Mouse (Mus musculus): Measurements from ENCODE around the gene Lrrc30. TPM values are rescaled to one million over a fixed set of nuclear protein-coding genes. Genes with fewer than 3 reads are reported as not detected.

Lrrc30 gene
- polyA plus RNA-seq, 1 experiment from 2014 or later: not detected

- 64% methylated on average over 3 of the region's 3 CpGs for WGBS (ENCODE audit: insufficient replicate concordance)
- no peak overlapping the region for H3K4me2 ChIP-seq
- H3K4me3 ChIP-seq (replicated peaks): no peak overlapping the region
- no peaks in the 10 kb centered on the region for H3K9me3 ChIP-seq (replicated peaks)
- no peak overlapping the region for H3K27ac ChIP-seq (replicated peaks)
- no peak for ATAC-seq (ENCODE audit: insufficient read depth)
- H3K9ac ChIP-seq: no peak overlapping the region
- H3K36me3 ChIP-seq (replicated peaks): no peaks in the 10 kb centered on the region
- H3K27me3 ChIP-seq: no peaks in the 10 kb centered on the region
- H3K4me1 ChIP-seq (replicated peaks): no peaks in the 10 kb centered on the region
Observed at GRCm38 (mm10) chr17:67629746-67630145, 2.8 kb downstream of the Lrrc30 start.

- 57% methylated on average over 13 of the region's 13 CpGs for WGBS (ENCODE audit: insufficient replicate concordance)
- Histone ChIP-seq H3K36me3 (replicated peaks) (no peaks in the 10 kb centered on the region), H3K4me3 (replicated peaks) (no peak overlapping the region), H3K4me1 (replicated peaks) (no peaks in the 10 kb centered on the region), H3K27me3 (no peaks in the 10 kb centered on the region), H3K27ac (replicated peaks) (no peak overlapping the region), H3K4me2 (no peak overlapping the region), H3K9me3 (replicated peaks) (no peaks in the 10 kb centered on the region), H3K9ac (no peak overlapping the region)
- no peak for ATAC-seq (ENCODE audit: insufficient read depth)
Observed at GRCm38 (mm10) chr17:67629211-67629657, 3.3 kb downstream of the Lrrc30 start.

GRCm38 (mm10) chr17:67628475-67628874, 4.0 kb downstream of the Lrrc30 start:
- WGBS (ENCODE audit: insufficient replicate concordance): 75% methylated on average over 15 of the region's 15 CpGs
- no peaks in the 10 kb centered on the region for H3K27me3 ChIP-seq

GRCm38 (mm10) chr17:67625431-67625830, 7.1 kb downstream of the Lrrc30 start:
- H3K4me3 ChIP-seq (replicated peaks): no peak overlapping the region
- H3K9me3 ChIP-seq (replicated peaks): no peaks in the 10 kb centered on the region
- no peak for ATAC-seq (ENCODE audit: insufficient read depth)
- H3K36me3 ChIP-seq (replicated peaks): no peaks in the 10 kb centered on the region
- no peak overlapping the region for H3K27ac ChIP-seq (replicated peaks)
- no peak overlapping the region for H3K4me2 ChIP-seq
- H3K9ac ChIP-seq: no peak overlapping the region
- H3K4me1 ChIP-seq (replicated peaks): no peaks in the 10 kb centered on the region
- H3K27me3 ChIP-seq: no peaks in the 10 kb centered on the region
- WGBS (ENCODE audit: insufficient replicate concordance): 54% methylated on average over 5 of the region's 5 CpGs

More at GRCm38 (mm10) chr17:67628475-67628874, 4.0 kb downstream of the Lrrc30 start:
- no peak for ATAC-seq (ENCODE audit: insufficient read depth)
- Histone ChIP-seq H3K9me3 (replicated peaks) (no peaks in the 10 kb centered on the region), H3K36me3 (replicated peaks) (no peaks in the 10 kb centered on the region), H3K4me3 (replicated peaks) (no peak overlapping the region), H3K9ac (no peak overlapping the region), H3K4me2 (no peak overlapping the region), H3K27ac (replicated peaks) (no peak overlapping the region), H3K4me1 (replicated peaks) (no peaks in the 10 kb centered on the region)

- Histone ChIP-seq H3K4me3 (replicated peaks) (no peak overlapping the region), H3K9ac (no peak overlapping the region), H3K27me3 (no peaks in the 10 kb centered on the region), H3K4me2 (no peak overlapping the region), H3K36me3 (replicated peaks) (no peaks in the 10 kb centered on the region), H3K27ac (replicated peaks) (no peak overlapping the region), H3K4me1 (replicated peaks) (no peaks in the 10 kb centered on the region), H3K9me3 (replicated peaks) (no peaks in the 10 kb centered on the region)
- WGBS (ENCODE audit: insufficient replicate concordance): 67% methylated on average over 7 of the region's 7 CpGs
- ATAC-seq (ENCODE audit: insufficient read depth): no peak
Observed at GRCm38 (mm10) chr17:67619001-67619400, 13.5 kb downstream of the Lrrc30 start.

GRCm38 (mm10) chr17:67614381-67614780, 18.1 kb downstream of the Lrrc30 start:
- H3K4me3 ChIP-seq (replicated peaks): no peak overlapping the region
- no peak overlapping the region for H3K4me2 ChIP-seq
- H3K9me3 ChIP-seq (replicated peaks): no peaks in the 10 kb centered on the region
- H3K27me3 ChIP-seq: no peaks in the 10 kb centered on the region
- H3K36me3 ChIP-seq (replicated peaks): no peaks in the 10 kb centered on the region
- ATAC-seq (ENCODE audit: insufficient read depth): no peak
- H3K27ac ChIP-seq (replicated peaks): no peak overlapping the region
- WGBS (ENCODE audit: insufficient replicate concordance): 41% methylated on average over 5 of the region's 5 CpGs
- H3K9ac ChIP-seq: no peak overlapping the region
- no peaks in the 10 kb centered on the region for H3K4me1 ChIP-seq (replicated peaks)

- Histone ChIP-seq H3K9ac (no peak overlapping the region), H3K27me3 (no peaks in the 10 kb centered on the region), H3K9me3 (replicated peaks) (no peaks in the 10 kb centered on the region), H3K4me3 (replicated peaks) (no peak overlapping the region), H3K4me2 (no peak overlapping the region), H3K27ac (replicated peaks) (no peak overlapping the region), H3K36me3 (replicated peaks) (no peaks in the 10 kb centered on the region), H3K4me1 (replicated peaks) (no peaks in the 10 kb centered on the region)
- WGBS (ENCODE audit: insufficient replicate concordance): 48% methylated on average over 1 of the region's 1 CpGs
- ATAC-seq (ENCODE audit: insufficient read depth): no peak
Observed at GRCm38 (mm10) chr17:67612576-67612975, 19.9 kb downstream of the Lrrc30 start.

- no peaks in the 10 kb centered on the region for H3K27me3 ChIP-seq
- WGBS (ENCODE audit: insufficient replicate concordance): 49% methylated on average over 3 of the region's 3 CpGs
- no peak overlapping the region for H3K27ac ChIP-seq (replicated peaks)
- no peak overlapping the region for H3K4me3 ChIP-seq (replicated peaks)
- H3K36me3 ChIP-seq (replicated peaks): no peaks in the 10 kb centered on the region
- no peak overlapping the region for H3K4me2 ChIP-seq
- no peaks in the 10 kb centered on the region for H3K4me1 ChIP-seq (replicated peaks)
- ATAC-seq (ENCODE audit: insufficient read depth): no peak
- H3K9ac ChIP-seq: no peak overlapping the region
- H3K9me3 ChIP-seq (replicated peaks): no peaks in the 10 kb centered on the region
Observed at GRCm38 (mm10) chr17:67612151-67612550, 20.4 kb downstream of the Lrrc30 start.

GRCm38 (mm10) chr17:67604446-67604845, 28.1 kb downstream of the Lrrc30 start:
- no peak for ATAC-seq (ENCODE audit: insufficient read depth)
- no peak overlapping the region for H3K9ac ChIP-seq
- 44% methylated on average over 4 of the region's 4 CpGs for WGBS (ENCODE audit: insufficient replicate concordance)
- H3K4me3 ChIP-seq (replicated peaks): no peak overlapping the region
- H3K36me3 ChIP-seq (replicated peaks): no peaks in the 10 kb centered on the region
- H3K9me3 ChIP-seq (replicated peaks): no peaks in the 10 kb centered on the region
- H3K27me3 ChIP-seq: no peaks in the 10 kb centered on the region
- no peak overlapping the region for H3K27ac ChIP-seq (replicated peaks)
- H3K4me2 ChIP-seq: no peak overlapping the region
- no peaks in the 10 kb centered on the region for H3K4me1 ChIP-seq (replicated peaks)

GRCm38 (mm10) chr17:67602556-67602955, 30.0 kb downstream of the Lrrc30 start:
- Histone ChIP-seq H3K4me3 (replicated peaks) (no peak overlapping the region), H3K27me3 (no peaks in the 10 kb centered on the region), H3K27ac (replicated peaks) (no peak overlapping the region), H3K36me3 (replicated peaks) (no peaks in the 10 kb centered on the region), H3K4me1 (replicated peaks) (no peaks in the 10 kb centered on the region), H3K4me2 (no peak overlapping the region), H3K9ac (no peak overlapping the region), H3K9me3 (replicated peaks) (no peaks in the 10 kb centered on the region)
- ATAC-seq (ENCODE audit: insufficient read depth): no peak
- 62% methylated on average over 4 of the region's 4 CpGs for WGBS (ENCODE audit: insufficient replicate concordance)

GRCm38 (mm10) chr17:67584937-67585579, 47.5 kb downstream of the Lrrc30 start:
- H3K4me1 ChIP-seq (replicated peaks): no peaks in the 10 kb centered on the region
- no peak overlapping the region for H3K9ac ChIP-seq
- H3K27ac ChIP-seq (replicated peaks): no peak overlapping the region
- ATAC-seq (ENCODE audit: insufficient read depth): no peak
- H3K9me3 ChIP-seq (replicated peaks): no peaks in the 10 kb centered on the region
- H3K36me3 ChIP-seq (replicated peaks): no peaks in the 10 kb centered on the region
- no peaks in the 10 kb centered on the region for H3K27me3 ChIP-seq
- WGBS (ENCODE audit: insufficient replicate concordance): 19% methylated on average over 6 of the region's 6 CpGs
- no peak overlapping the region for H3K4me2 ChIP-seq
- H3K4me3 ChIP-seq (replicated peaks): no peak overlapping the region

GRCm38 (mm10) chr17:67584533-67584932, 48.0 kb downstream of the Lrrc30 start:
- Histone ChIP-seq H3K36me3 (replicated peaks) (no peaks in the 10 kb centered on the region), H3K4me3 (replicated peaks) (no peak overlapping the region), H3K9me3 (replicated peaks) (no peaks in the 10 kb centered on the region), H3K4me1 (replicated peaks) (no peaks in the 10 kb centered on the region), H3K9ac (no peak overlapping the region), H3K27ac (replicated peaks) (no peak overlapping the region), H3K27me3 (no peaks in the 10 kb centered on the region), H3K4me2 (no peak overlapping the region)
- WGBS (ENCODE audit: insufficient replicate concordance): 56% methylated on average over 7 of the region's 7 CpGs
- no peak for ATAC-seq (ENCODE audit: insufficient read depth)

All from liver, embryonic 15.5 days (tissue).